Mouse (Mus musculus) neural tube, embryonic 11.5 days (tissue): Measurements from ENCODE around the gene Tesc. TPM values are rescaled to one million over a fixed set of nuclear protein-coding genes. Genes with fewer than 3 reads are reported as not detected.
A peak's percentile ranks its signal among the peaks of the same experiment; 100 is the strongest.

Experiments used
- ATAC-seq: fragments of 200-750 bp; cut with Nextera tagmentation; 2 replicates; pipeline ENCODE4 v1.8.0; 2017; ENCODE audit warnings: moderate number of reproducible peaks, mild to moderate bottlenecking, moderate TSS enrichment, moderate library complexity; ENCODE audit not compliant: insufficient read depth, low FRiP score, low TSS enrichment
- DNase-seq: peaks from one replicate; pipeline ENCODE4 v3.0.0-alpha.2; 2015; ENCODE audit warnings: low spot score
- H3K27ac ChIP-seq: fragments of 300-500 bp; sonication (generic); 2 replicates; pipeline ENCODE4 v1.5.1; 2014; ENCODE audit warnings: low read depth, mild to moderate bottlenecking, low read length
- H3K27me3 ChIP-seq: fragments of 300-500 bp; sonication (generic); 2 replicates; pipeline ENCODE4 v1.6.1; 2014; ENCODE audit warnings: mild to moderate bottlenecking, low read length, mixed read lengths; ENCODE audit not compliant: control insufficient read depth, insufficient read depth
- H3K36me3 ChIP-seq: fragments of 300-500 bp; sonication (generic); 2 replicates; pipeline ENCODE4 v1.6.1; 2014; ENCODE audit warnings: mild to moderate bottlenecking, low read length, moderate library complexity, mixed read lengths; ENCODE audit not compliant: control insufficient read depth, insufficient read depth
- H3K4me1 ChIP-seq: fragments of 300-500 bp; sonication (generic); 2 replicates; pipeline ENCODE4 v1.6.1; 2014; ENCODE audit warnings: low read length, mixed read lengths; ENCODE audit not compliant: control insufficient read depth, insufficient read depth
- H3K4me2 ChIP-seq: fragments of 300-500 bp; sonication (generic); 2 replicates; pipeline ENCODE4 v1.6.1; 2014; ENCODE audit warnings: low read depth, mild to moderate bottlenecking, moderate library complexity
- H3K4me3 ChIP-seq: fragments of 300-500 bp; sonication (generic); 2 replicates; pipeline ENCODE4 v1.5.1; 2014; ENCODE audit warnings: low read depth, low read length
- H3K9ac ChIP-seq: fragments of 300-500 bp; sonication (generic); 2 replicates; pipeline ENCODE4 v1.6.1; 2014; ENCODE audit warnings: mild to moderate bottlenecking, low read length
- H3K9me3 ChIP-seq: fragments of 300-500 bp; sonication (generic); 2 replicates; pipeline ENCODE4 v1.6.1; 2016; ENCODE audit warnings: low read length; ENCODE audit not compliant: control insufficient read depth
- WGBS: fragments of 180-500 bp; shearing (Covaris S2); extraction: QIAGEN DNeasy Blood & Tissue Kit; methylation state at CpG from one replicate; pipeline ENCODE4 v1.1.7; 2014; 5-methylcytosine and 5-hydroxymethylcytosine counted together
- polyA plus RNA-seq: library from polyadenylated mRNA; unstranded; fragments of >200 nt; fragmentation: Nextera tagmentation; extraction: Ambion mirVana; gene quantifications from 2 replicates; pipeline ENCODE4 v1.2.1, GENCODE M21; 2014

Gene Tesc
- polyA plus RNA-seq, 1 experiment from 2014 or later: 0.46 TPM

- H3K27ac ChIP-seq: no peak overlapping the region
- ATAC-seq (no peak), DNase-seq (no peak)
- H3K4me3 ChIP-seq: no peak overlapping the region
- no peaks in the 10 kb centered on the region for H3K36me3 ChIP-seq
- peaks cover 11% of the 10 kb centered on the region; the same call in 1 of the 2 replicates for H3K4me1 ChIP-seq
- H3K4me2 ChIP-seq: no peak overlapping the region
- no peaks in the 10 kb centered on the region for H3K9me3 ChIP-seq
- H3K27me3 ChIP-seq: peaks cover 29% of the 10 kb centered on the region
- no peak overlapping the region for H3K9ac ChIP-seq
- 79% methylated on average over 3 of the region's 3 CpGs for WGBS
Measured at GRCm38 (mm10) chr5:118023053-118023452, 4.5 kb upstream of the Tesc start.

- WGBS: 5% methylated on average over 12 of the region's 12 CpGs
- Histone ChIP-seq H3K9me3 (no peaks in the 10 kb centered on the region), H3K4me1 (peaks cover 23% of the 10 kb centered on the region), H3K4me2 (no peak overlapping the region), H3K36me3 (no peaks in the 10 kb centered on the region), H3K27ac (no peak overlapping the region), H3K27me3 (peaks cover 54% of the 10 kb centered on the region), H3K9ac (no peak overlapping the region), H3K4me3 (no peak overlapping the region)
- DNase-seq: no peak
- no peak for ATAC-seq
Measured at GRCm38 (mm10) chr5:118025880-118026279, 1.7 kb upstream of the Tesc start.

- peaks cover 23% of the 10 kb centered on the region for H3K4me1 ChIP-seq
- no peak overlapping the region for H3K4me3 ChIP-seq
- no peak for DNase-seq
- no peaks in the 10 kb centered on the region for H3K9me3 ChIP-seq
- peaks cover 54% of the 10 kb centered on the region for H3K27me3 ChIP-seq
- ATAC-seq: no peak
- 2% methylated on average over 13 of the region's 13 CpGs for WGBS
- H3K4me2 ChIP-seq: no peak overlapping the region
- H3K36me3 ChIP-seq: no peaks in the 10 kb centered on the region
- no peak overlapping the region for H3K9ac ChIP-seq
- H3K27ac ChIP-seq: no peak overlapping the region
Measured at GRCm38 (mm10) chr5:118026343-118026742, 1.2 kb upstream of the Tesc start.

- ATAC-seq (no peak), DNase-seq (no peak)
- H3K27me3 ChIP-seq: peaks cover 54% of the 10 kb centered on the region
- no peaks in the 10 kb centered on the region for H3K36me3 ChIP-seq
- H3K27ac ChIP-seq: no peak overlapping the region
- H3K4me2 ChIP-seq: peak overlapping the region; percentile 87
- H3K9me3 ChIP-seq: no peaks in the 10 kb centered on the region
- no peak overlapping the region; the same call in 1 of the 2 replicates for H3K9ac ChIP-seq
- peak overlapping the region; percentile 44 for H3K4me3 ChIP-seq
- under 1% methylated on average over 39 of the region's 39 CpGs for WGBS
- H3K4me1 ChIP-seq: peaks cover 23% of the 10 kb centered on the region
Measured at GRCm38 (mm10) chr5:118027101-118027697, 344 bp upstream of the Tesc start.

GRCm38 (mm10) chr5:118028191-118029034 lies 870 bp downstream of the Tesc start:
- H3K27me3 ChIP-seq: peaks cover 54% of the 10 kb centered on the region
- H3K9ac ChIP-seq: peak overlapping the region; percentile 8; the same call in 1 of the 2 replicates
- 2% methylated on average over 74 of the region's 79 CpGs for WGBS
- no peak overlapping the region for H3K27ac ChIP-seq
- H3K9me3 ChIP-seq: no peaks in the 10 kb centered on the region
- H3K4me1 ChIP-seq: peaks cover 23% of the 10 kb centered on the region
- peak overlapping the region; percentile 87 for H3K4me2 ChIP-seq
- no peak for ATAC-seq
- no peak for DNase-seq
- H3K4me3 ChIP-seq: peak overlapping the region; percentile 44
- no peaks in the 10 kb centered on the region for H3K36me3 ChIP-seq

- no peak for DNase-seq
- Histone ChIP-seq H3K27me3 (peaks cover 54% of the 10 kb centered on the region), H3K4me1 (peaks cover 23% of the 10 kb centered on the region)
Measured at GRCm38 (mm10) chr5:118029035-118029408, 1.5 kb downstream of the Tesc start.

GRCm38 (mm10) chr5:118029420-118029819 lies 1.9 kb downstream of the Tesc start:
- WGBS: 7% methylated on average over 10 of the region's 10 CpGs
- Histone ChIP-seq H3K4me2 (peak overlapping the region; percentile 40), H3K27me3 (peaks cover 54% of the 10 kb centered on the region), H3K4me3 (peak overlapping the region; percentile 19), H3K36me3 (no peaks in the 10 kb centered on the region), H3K9ac (no peak overlapping the region), H3K27ac (no peak overlapping the region), H3K4me1 (peaks cover 23% of the 10 kb centered on the region), H3K9me3 (no peaks in the 10 kb centered on the region)
- no peak for ATAC-seq
- no peak for DNase-seq

More at GRCm38 (mm10) chr5:118029035-118029408, 1.5 kb downstream of the Tesc start:
- Histone ChIP-seq H3K9me3 (no peaks in the 10 kb centered on the region), H3K4me2 (peak overlapping the region; percentile 40), H3K27ac (no peak overlapping the region), H3K9ac (no peak overlapping the region; the same call in 1 of the 2 replicates), H3K4me3 (peak overlapping the region; percentile 19), H3K36me3 (no peaks in the 10 kb centered on the region)
- ATAC-seq: no peak
- WGBS: 7% methylated on average over 12 of the region's 12 CpGs

GRCm38 (mm10) chr5:118030022-118030675 lies 2.6 kb downstream of the Tesc start:
- peaks cover 23% of the 10 kb centered on the region for H3K4me1 ChIP-seq
- WGBS: 90% methylated on average over 9 of the region's 9 CpGs

More at GRCm38 (mm10) chr5:118030022-118030675, 2.6 kb downstream of the Tesc start:
- H3K27me3 ChIP-seq: peaks cover 54% of the 10 kb centered on the region
- no peak overlapping the region for H3K4me2 ChIP-seq
- no peaks in the 10 kb centered on the region for H3K36me3 ChIP-seq
- no peak overlapping the region for H3K27ac ChIP-seq
- H3K4me3 ChIP-seq: no peak overlapping the region
- DNase-seq: no peak
- no peaks in the 10 kb centered on the region for H3K9me3 ChIP-seq
- no peak overlapping the region for H3K9ac ChIP-seq
- ATAC-seq: no peak
